Mouse (Mus musculus): ENCODE results near the gene Nr1h2. TPM values are rescaled to one million over a fixed set of nuclear protein-coding genes. Genes with fewer than 3 reads are reported as not detected.

Gene Nr1h2
- polyA plus RNA-seq, 1 experiment from 2014 or later = 45.9 TPM

- H3K4me1 ChIP-seq (ENCODE audit: control insufficient read depth, low read depth, low read length) = no peaks in the 10 kb centered on the region
- H3K27ac ChIP-seq (ENCODE audit: low read length) = no peak overlapping the region
- H3K4me2 ChIP-seq (ENCODE audit: low read depth, low read length) = no peak overlapping the region
- no peaks in the 10 kb centered on the region for H3K36me3 ChIP-seq (ENCODE audit: control insufficient read depth, insufficient read depth)
- WGBS (ENCODE audit: insufficient replicate concordance) = 42% methylated on average over 6 of the region's 6 CpGs
- no peak for ATAC-seq (ENCODE audit: low read depth)
- peaks cover 19% of the 10 kb centered on the region for H3K27me3 ChIP-seq (ENCODE audit: control insufficient read depth, insufficient read depth, low read depth, low read length)
- H3K9me3 ChIP-seq (replicated peaks; ENCODE audit: control insufficient read depth, low read length) = no peaks in the 10 kb centered on the region
- no peak overlapping the region for H3K9ac ChIP-seq (ENCODE audit: low read depth, low read length)
- no peak overlapping the region for H3K4me3 ChIP-seq (ENCODE audit: low read depth, low read length)
Measured at GRCm38 (mm10) chr7:44581637-44582036, 27.9 kb upstream of the Nr1h2 start.

GRCm38 (mm10) chr7:44576333-44576844 lies 22.6 kb upstream of the Nr1h2 start:
- Histone ChIP-seq H3K4me2 (ENCODE audit: low read depth, low read length) (no peak overlapping the region), H3K27me3 (ENCODE audit: control insufficient read depth, insufficient read depth, low read depth, low read length) (no peaks in the 10 kb centered on the region; the same call in 1 of the 2 replicates), H3K36me3 (ENCODE audit: control insufficient read depth, insufficient read depth) (no peaks in the 10 kb centered on the region), H3K9ac (ENCODE audit: low read depth, low read length) (no peak overlapping the region), H3K27ac (ENCODE audit: low read length) (no peak overlapping the region), H3K4me1 (ENCODE audit: control insufficient read depth, low read depth, low read length) (no peaks in the 10 kb centered on the region), H3K9me3 (replicated peaks; ENCODE audit: control insufficient read depth, low read length) (no peaks in the 10 kb centered on the region), H3K4me3 (ENCODE audit: low read depth, low read length) (no peak overlapping the region)
- ATAC-seq (ENCODE audit: low read depth) = no peak
- 38% methylated on average over 5 of the region's 5 CpGs for WGBS (ENCODE audit: insufficient replicate concordance)

GRCm38 (mm10) chr7:44572956-44573484 lies 19.3 kb upstream of the Nr1h2 start:
- WGBS (ENCODE audit: insufficient replicate concordance) = 51% methylated on average over 5 of the region's 5 CpGs
- no peaks in the 10 kb centered on the region for H3K27me3 ChIP-seq (ENCODE audit: control insufficient read depth, insufficient read depth, low read depth, low read length)
- H3K4me1 ChIP-seq (ENCODE audit: control insufficient read depth, low read depth, low read length) = no peaks in the 10 kb centered on the region
- no peak overlapping the region for H3K9ac ChIP-seq (ENCODE audit: low read depth, low read length)
- no peak overlapping the region for H3K27ac ChIP-seq (ENCODE audit: low read length)
- H3K4me2 ChIP-seq (ENCODE audit: low read depth, low read length) = 0 out of 2 replicates have a peak overlapping the region, but pooled peaks have one; percentile 4
- no peak overlapping the region; the same call in 1 of the 2 replicates for H3K4me3 ChIP-seq (ENCODE audit: low read depth, low read length)
- no peak for ATAC-seq (ENCODE audit: low read depth)
- no peaks in the 10 kb centered on the region for H3K36me3 ChIP-seq (ENCODE audit: control insufficient read depth, insufficient read depth)
- H3K9me3 ChIP-seq (replicated peaks; ENCODE audit: control insufficient read depth, low read length) = no peaks in the 10 kb centered on the region

DNA sequence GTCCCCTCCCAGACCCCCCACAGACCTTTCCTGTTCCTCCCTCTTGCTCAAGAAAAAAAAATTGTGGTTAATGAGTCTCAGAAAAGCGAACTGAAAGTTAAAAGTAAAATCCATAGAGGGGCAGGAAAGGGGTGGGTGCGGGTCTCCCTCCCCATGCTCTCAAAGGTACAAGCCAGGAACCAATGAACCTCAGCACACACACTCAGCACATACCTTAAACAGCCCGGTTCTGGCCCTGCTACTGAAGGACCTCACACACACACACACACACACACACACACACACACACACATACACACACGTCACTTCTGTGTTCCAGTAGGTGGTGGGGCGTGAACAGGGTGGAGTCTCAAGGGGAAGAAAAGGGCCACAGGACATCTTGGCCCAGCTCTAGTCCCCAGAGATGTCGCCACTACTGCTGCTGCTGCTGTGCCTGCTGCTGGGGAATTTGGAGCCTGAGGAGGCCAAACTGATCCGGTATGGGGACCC lies 18.5 kb upstream of the Nr1h2 start, which contains the start of gene Napsa:
TSS of gene Napsa (plus strand) at position 168 of the 489 bp plus-strand sequence.
- Histone ChIP-seq H3K4me3 (ENCODE audit: low read depth, low read length) (peak within 1 kb of the TSS; percentile 5; the same call in 1 of the 2 replicates), H3K9ac (ENCODE audit: low read depth, low read length) (no peak within 1 kb of the TSS), H3K4me1 (ENCODE audit: control insufficient read depth, low read depth, low read length) (no peaks in the 10 kb centered on the region), H3K27me3 (ENCODE audit: control insufficient read depth, insufficient read depth, low read depth, low read length) (no peaks in the 10 kb centered on the region), H3K27ac (ENCODE audit: low read length) (no peak within 1 kb of the TSS), H3K4me2 (ENCODE audit: low read depth, low read length) (0 out of 2 replicates have a peak within 1 kb of the TSS, but pooled peaks have one; percentile 4), H3K36me3 (ENCODE audit: control insufficient read depth, insufficient read depth) (no peaks in the 10 kb centered on the region), H3K9me3 (replicated peaks; ENCODE audit: control insufficient read depth, low read length) (no peaks in the 10 kb centered on the region)
- peak; percentile 43 for ATAC-seq (ENCODE audit: low read depth)
- 20% methylated on average over 7 of the region's 7 CpGs for WGBS (ENCODE audit: insufficient replicate concordance)

- H3K27ac ChIP-seq (ENCODE audit: low read length) = no peak overlapping the region
- WGBS (ENCODE audit: insufficient replicate concordance) = 64% methylated on average over 4 of the region's 4 CpGs
- H3K27me3 ChIP-seq (ENCODE audit: control insufficient read depth, insufficient read depth, low read depth, low read length) = no peaks in the 10 kb centered on the region
- H3K4me1 ChIP-seq (ENCODE audit: control insufficient read depth, low read depth, low read length) = no peaks in the 10 kb centered on the region
- H3K36me3 ChIP-seq (ENCODE audit: control insufficient read depth, insufficient read depth) = no peaks in the 10 kb centered on the region
- no peak overlapping the region for H3K4me3 ChIP-seq (ENCODE audit: low read depth, low read length)
- 0 out of 2 replicates have a peak, but pooled peaks have one; percentile 9 for ATAC-seq (ENCODE audit: low read depth)
- no peaks in the 10 kb centered on the region for H3K9me3 ChIP-seq (replicated peaks; ENCODE audit: control insufficient read depth, low read length)
- no peak overlapping the region for H3K9ac ChIP-seq (ENCODE audit: low read depth, low read length)
- H3K4me2 ChIP-seq (ENCODE audit: low read depth, low read length) = no peak overlapping the region
Measured at GRCm38 (mm10) chr7:44571811-44572210, 18.1 kb upstream of the Nr1h2 start.

GRCm38 (mm10) chr7:44570989-44571388 lies 17.2 kb upstream of the Nr1h2 start:
- Histone ChIP-seq H3K4me3 (ENCODE audit: low read depth, low read length) (no peak overlapping the region), H3K9me3 (replicated peaks; ENCODE audit: control insufficient read depth, low read length) (no peaks in the 10 kb centered on the region), H3K36me3 (ENCODE audit: control insufficient read depth, insufficient read depth) (no peaks in the 10 kb centered on the region), H3K27me3 (ENCODE audit: control insufficient read depth, insufficient read depth, low read depth, low read length) (no peaks in the 10 kb centered on the region), H3K27ac (ENCODE audit: low read length) (no peak overlapping the region), H3K4me2 (ENCODE audit: low read depth, low read length) (no peak overlapping the region), H3K4me1 (ENCODE audit: control insufficient read depth, low read depth, low read length) (no peaks in the 10 kb centered on the region), H3K9ac (ENCODE audit: low read depth, low read length) (no peak overlapping the region)
- ATAC-seq (ENCODE audit: low read depth) = no peak
- WGBS (ENCODE audit: insufficient replicate concordance) = 64% methylated on average over 6 of the region's 6 CpGs

DNA sequence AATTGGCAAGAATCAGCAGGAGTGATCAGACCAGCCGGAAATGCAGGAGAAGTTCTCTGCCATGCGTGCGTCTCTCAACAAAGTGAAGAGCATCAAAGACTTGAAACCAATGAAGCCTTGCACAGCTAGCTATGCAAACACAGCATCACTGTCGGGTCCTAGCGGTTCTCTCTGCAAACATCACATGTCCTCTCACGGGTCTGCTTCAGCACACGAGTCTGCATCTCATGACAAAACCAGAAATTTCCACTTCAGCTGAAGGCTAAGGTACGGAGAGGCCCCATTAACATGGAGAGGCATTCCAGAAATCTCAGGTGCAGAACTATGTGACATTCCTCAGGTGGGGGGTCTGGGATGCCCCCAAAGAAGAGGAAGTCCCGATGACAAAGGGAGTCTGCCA lies 15.1 kb upstream of the Nr1h2 start:
- H3K9me3 ChIP-seq (replicated peaks; ENCODE audit: control insufficient read depth, low read length) = no peaks in the 10 kb centered on the region
- H3K4me1 ChIP-seq (ENCODE audit: control insufficient read depth, low read depth, low read length) = no peaks in the 10 kb centered on the region
- H3K4me2 ChIP-seq (ENCODE audit: low read depth, low read length) = no peak overlapping the region
- H3K4me3 ChIP-seq (ENCODE audit: low read depth, low read length) = no peak overlapping the region
- no peak for ATAC-seq (ENCODE audit: low read depth)
- no peaks in the 10 kb centered on the region for H3K36me3 ChIP-seq (ENCODE audit: control insufficient read depth, insufficient read depth)
- WGBS (ENCODE audit: insufficient replicate concordance) = 58% methylated on average over 9 of the region's 9 CpGs
- H3K9ac ChIP-seq (ENCODE audit: low read depth, low read length) = no peak overlapping the region
- no peaks in the 10 kb centered on the region for H3K27me3 ChIP-seq (ENCODE audit: control insufficient read depth, insufficient read depth, low read depth, low read length)
- H3K27ac ChIP-seq (ENCODE audit: low read length) = no peak overlapping the region

GRCm38 (mm10) chr7:44565414-44565813 lies 11.7 kb upstream of the Nr1h2 start:
- WGBS (ENCODE audit: insufficient replicate concordance) = 38% methylated on average over 6 of the region's 6 CpGs
- Histone ChIP-seq H3K9ac (ENCODE audit: low read depth, low read length) (no peak overlapping the region), H3K27ac (ENCODE audit: low read length) (no peak overlapping the region), H3K4me3 (ENCODE audit: low read depth, low read length) (no peak overlapping the region), H3K9me3 (replicated peaks; ENCODE audit: control insufficient read depth, low read length) (no peaks in the 10 kb centered on the region), H3K4me2 (ENCODE audit: low read depth, low read length) (no peak overlapping the region), H3K36me3 (ENCODE audit: control insufficient read depth, insufficient read depth) (no peaks in the 10 kb centered on the region), H3K27me3 (ENCODE audit: control insufficient read depth, insufficient read depth, low read depth, low read length) (no peaks in the 10 kb centered on the region), H3K4me1 (ENCODE audit: control insufficient read depth, low read depth, low read length) (no peaks in the 10 kb centered on the region)
- ATAC-seq (ENCODE audit: low read depth) = no peak

GRCm38 (mm10) chr7:44564486-44564885 lies 10.7 kb upstream of the Nr1h2 start:
- Histone ChIP-seq H3K36me3 (ENCODE audit: control insufficient read depth, insufficient read depth) (no peaks in the 10 kb centered on the region), H3K9ac (ENCODE audit: low read depth, low read length) (no peak overlapping the region), H3K4me1 (ENCODE audit: control insufficient read depth, low read depth, low read length) (no peaks in the 10 kb centered on the region), H3K4me2 (ENCODE audit: low read depth, low read length) (no peak overlapping the region), H3K9me3 (replicated peaks; ENCODE audit: control insufficient read depth, low read length) (no peaks in the 10 kb centered on the region), H3K27me3 (ENCODE audit: control insufficient read depth, insufficient read depth, low read depth, low read length) (no peaks in the 10 kb centered on the region), H3K27ac (ENCODE audit: low read length) (no peak overlapping the region), H3K4me3 (ENCODE audit: low read depth, low read length) (no peak overlapping the region)
- no peak for ATAC-seq (ENCODE audit: low read depth)
- 66% methylated on average over 10 of the region's 10 CpGs for WGBS (ENCODE audit: insufficient replicate concordance)
